Mouse (Mus musculus): ENCODE measurements around the gene Ccl6. TPM values are rescaled to one million over a fixed set of nuclear protein-coding genes. Genes with fewer than 3 reads are reported as not detected.

Gene Ccl6
- polyA plus RNA-seq, 1 experiment, result 218 TPM

GRCm38 (mm10) chr11:83550186-83550632 lies 42.7 kb downstream of the Ccl6 start:
- H3K4me3 ChIP-seq (replicated peaks; ENCODE audit: control insufficient read depth, low read depth, low read length), result no peak overlapping the region
- TF ChIP-seq CTCF (IDR thresholded peaks at IDR 0.05; ENCODE audit: control insufficient read depth, insufficient read depth, low read length) (no peak), POLR2A (IDR thresholded peaks at IDR 0.05; ENCODE audit: borderline replicate concordance, control insufficient read depth, low read depth, low read length) (no peak)
- H3K27ac ChIP-seq (ENCODE audit: control insufficient read depth, insufficient read depth, low read depth, low read length, poor library complexity), result no peak overlapping the region; the same call in 1 of the 2 replicates
- H3K4me1 ChIP-seq (ENCODE audit: control insufficient read depth, insufficient read depth, low read length), result peaks cover 6% of the 10 kb centered on the region
- 3% methylated on average over 5 of the region's 5 CpGs for WGBS

GRCm38 (mm10) chr11:83544214-83544613 lies 48.7 kb downstream of the Ccl6 start:
- TF ChIP-seq CTCF (IDR thresholded peaks at IDR 0.05; ENCODE audit: control insufficient read depth, insufficient read depth, low read length), result no peak
- no peak for TF ChIP-seq POLR2A (IDR thresholded peaks at IDR 0.05; ENCODE audit: borderline replicate concordance, control insufficient read depth, low read depth, low read length)
- no peaks in the 10 kb centered on the region; the same call in 1 of the 2 replicates for H3K4me1 ChIP-seq (ENCODE audit: control insufficient read depth, insufficient read depth, low read length)
- no peak overlapping the region for H3K4me3 ChIP-seq (replicated peaks; ENCODE audit: control insufficient read depth, low read depth, low read length)
- no peak overlapping the region for H3K27ac ChIP-seq (ENCODE audit: control insufficient read depth, insufficient read depth, low read depth, low read length, poor library complexity)
- 11% methylated on average over 3 of the region's 3 CpGs for WGBS

GRCm38 (mm10) chr11:83541415-83541814 lies 51.5 kb downstream of the Ccl6 start:
- Histone ChIP-seq H3K4me1 (ENCODE audit: control insufficient read depth, insufficient read depth, low read length) (peaks cover 2% of the 10 kb centered on the region; the same call in 1 of the 2 replicates), H3K27ac (ENCODE audit: control insufficient read depth, insufficient read depth, low read depth, low read length, poor library complexity) (no peak overlapping the region), H3K4me3 (replicated peaks; ENCODE audit: control insufficient read depth, low read depth, low read length) (no peak overlapping the region)
- 75% methylated on average over 3 of the region's 3 CpGs for WGBS
- TF ChIP-seq POLR2A (IDR thresholded peaks at IDR 0.05; ENCODE audit: borderline replicate concordance, control insufficient read depth, low read depth, low read length) (no peak), CTCF (IDR thresholded peaks at IDR 0.05; ENCODE audit: control insufficient read depth, insufficient read depth, low read length) (no peak)

- 92% methylated on average over 2 of the region's 2 CpGs for WGBS
- TF ChIP-seq POLR2A (IDR thresholded peaks at IDR 0.05; ENCODE audit: borderline replicate concordance, control insufficient read depth, low read depth, low read length) (no peak), CTCF (IDR thresholded peaks at IDR 0.05; ENCODE audit: control insufficient read depth, insufficient read depth, low read length) (no peak)
- Histone ChIP-seq H3K4me1 (ENCODE audit: control insufficient read depth, insufficient read depth, low read length) (peaks cover 2% of the 10 kb centered on the region; the same call in 1 of the 2 replicates), H3K4me3 (replicated peaks; ENCODE audit: control insufficient read depth, low read depth, low read length) (no peak overlapping the region), H3K27ac (ENCODE audit: control insufficient read depth, insufficient read depth, low read depth, low read length, poor library complexity) (no peak overlapping the region)
Measured at GRCm38 (mm10) chr11:83540931-83541330, 52.0 kb downstream of the Ccl6 start.

- WGBS, result 49% methylated on average over 3 of the region's 3 CpGs
- no peak for TF ChIP-seq POLR2A (IDR thresholded peaks at IDR 0.05; ENCODE audit: borderline replicate concordance, control insufficient read depth, low read depth, low read length)
- no peak for TF ChIP-seq CTCF (IDR thresholded peaks at IDR 0.05; ENCODE audit: control insufficient read depth, insufficient read depth, low read length)
- H3K4me1 ChIP-seq (ENCODE audit: control insufficient read depth, insufficient read depth, low read length), result peaks cover 8% of the 10 kb centered on the region
Measured at GRCm38 (mm10) chr11:83538705-83539314, 54.1 kb downstream of the Ccl6 start.

More at GRCm38 (mm10) chr11:83538705-83539314, 54.1 kb downstream of the Ccl6 start:
- H3K4me3 ChIP-seq (replicated peaks; ENCODE audit: control insufficient read depth, low read depth, low read length), result no peak overlapping the region
- no peak overlapping the region for H3K27ac ChIP-seq (ENCODE audit: control insufficient read depth, insufficient read depth, low read depth, low read length, poor library complexity)

Other genes starting within 250 kb of the Ccl6 start
- gene Rasl10b, start 183.9 kb downstream of the Ccl6 start, polyA plus RNA-seq (2011; ENCODE audit: insufficient read depth, insufficient read length, low replicate concordance, missing spikeins), result 0.32 and 1.1 TPM in 2 replicates
- not detected in 2 replicates for gene Gas2l2, start 163.6 kb downstream of the Ccl6 start, polyA plus RNA-seq (2011; ENCODE audit: insufficient read depth, insufficient read length, low replicate concordance, missing spikeins)
- gene 1700020L24Rik, start 155.4 kb downstream of the Ccl6 start, polyA plus RNA-seq (2011; ENCODE audit: insufficient read depth, insufficient read length, low replicate concordance, missing spikeins), result 17.6 and 37.4 TPM in 2 replicates
- gene Mmp28, start 130.0 kb downstream of the Ccl6 start, polyA plus RNA-seq (2011; ENCODE audit: insufficient read depth, insufficient read length, low replicate concordance, missing spikeins), result 0.47 and 0.92 TPM in 2 replicates
- gene Taf15, start 120.0 kb downstream of the Ccl6 start, polyA plus RNA-seq (2011; ENCODE audit: insufficient read depth, insufficient read length, low replicate concordance, missing spikeins), result 192 and 231 TPM in 2 replicates
- gene Heatr9, start 70.9 kb downstream of the Ccl6 start, polyA plus RNA-seq (2011; ENCODE audit: insufficient read depth, insufficient read length, low replicate concordance, missing spikeins), result not detected in 2 replicates
- gene Ccl5, start 62.6 kb downstream of the Ccl6 start, polyA plus RNA-seq (2011; ENCODE audit: insufficient read depth, insufficient read length, low replicate concordance, missing spikeins), result 7.6 and 22.7 TPM in 2 replicates
- gene Ccl9, start 14.5 kb downstream of the Ccl6 start, polyA plus RNA-seq (2011; ENCODE audit: insufficient read depth, insufficient read length, low replicate concordance, missing spikeins), result 8.0 and 17.0 TPM in 2 replicates
- gene Rpl9-ps1, start 52.5 kb upstream of the Ccl6 start, polyA plus RNA-seq (2011; ENCODE audit: insufficient read depth, insufficient read length, low replicate concordance, missing spikeins), result not detected in 2 replicates
- gene Ccl3, start 56.3 kb upstream of the Ccl6 start, polyA plus RNA-seq (2011; ENCODE audit: insufficient read depth, insufficient read length, low replicate concordance, missing spikeins), result 1.3 and 2.0 TPM in 2 replicates
- gene Ccl4, start 69.5 kb upstream of the Ccl6 start, polyA plus RNA-seq (2011; ENCODE audit: insufficient read depth, insufficient read length, low replicate concordance, missing spikeins), result 1.5 and 2.3 TPM in 2 replicates
- gene Wfdc17, start 110.9 kb upstream of the Ccl6 start, polyA plus RNA-seq (2011; ENCODE audit: insufficient read depth, insufficient read length, low replicate concordance, missing spikeins), result 8.2 and 33.5 TPM in 2 replicates
- gene Wfdc18, start 115.9 kb upstream of the Ccl6 start, polyA plus RNA-seq (2011; ENCODE audit: insufficient read depth, insufficient read length, low replicate concordance, missing spikeins), result not detected in 2 replicates
- gene Wfdc21, start 153.9 kb upstream of the Ccl6 start, polyA plus RNA-seq (2011; ENCODE audit: insufficient read depth, insufficient read length, low replicate concordance, missing spikeins), result 220 and 706 TPM in 2 replicates
- gene Heatr6, start 160.6 kb upstream of the Ccl6 start, polyA plus RNA-seq (2011; ENCODE audit: insufficient read depth, insufficient read length, low replicate concordance, missing spikeins), result 3.6 and 13.1 TPM in 2 replicates